Mouse (Mus musculus): ENCODE data around the gene Tmem132a. TPM values are rescaled to one million over a fixed set of nuclear protein-coding genes. Genes with fewer than 3 reads are reported as not detected.
A peak's percentile ranks its signal among the peaks of the same experiment; 100 is the strongest.

Tmem132a gene
- 4.9 TPM in 2 replicates for polyA plus RNA-seq (2012; rRNA removed)

DNA sequence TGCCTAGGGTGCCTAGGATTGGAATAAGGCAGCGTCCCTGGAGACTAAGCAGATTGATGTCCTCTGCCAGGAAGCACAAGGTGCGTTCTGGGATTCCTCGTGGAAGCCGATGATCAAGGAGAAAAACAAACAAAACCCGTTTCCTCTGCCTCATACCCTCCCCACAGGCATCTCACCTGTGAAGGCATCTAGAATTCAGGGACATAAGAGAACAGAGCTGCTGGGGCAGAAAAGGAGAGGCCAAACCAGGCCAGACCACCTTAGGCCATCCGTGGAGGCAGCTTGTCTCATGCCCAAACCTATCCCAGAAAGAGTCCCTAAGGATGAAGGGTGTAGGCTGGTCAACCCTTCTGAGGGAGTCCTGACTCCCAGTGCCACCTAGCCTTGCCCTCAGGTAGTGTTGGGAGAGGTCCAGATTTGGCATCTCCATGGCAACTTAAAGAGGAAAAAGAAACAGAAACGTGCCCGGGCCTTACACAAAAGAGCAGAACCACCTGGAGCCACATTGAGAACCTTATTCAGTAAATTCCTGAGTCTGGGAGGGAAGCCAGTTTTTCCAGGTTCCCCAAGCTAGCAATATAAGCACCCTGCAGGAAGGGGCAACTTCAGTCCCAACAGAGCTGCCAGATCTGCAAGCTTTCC lies at the start of gene Tmem132a:
Gene Tmem132a (minus strand): TSS at position 55 of the 642 bp plus-strand sequence.
- H3K4me1 ChIP-seq (ENCODE audit: control insufficient read depth, insufficient read depth, insufficient read length): peaks cover 7% of the 10 kb centered on the region
- WGBS: 31% methylated on average over 8 of the region's 8 CpGs

DNA sequence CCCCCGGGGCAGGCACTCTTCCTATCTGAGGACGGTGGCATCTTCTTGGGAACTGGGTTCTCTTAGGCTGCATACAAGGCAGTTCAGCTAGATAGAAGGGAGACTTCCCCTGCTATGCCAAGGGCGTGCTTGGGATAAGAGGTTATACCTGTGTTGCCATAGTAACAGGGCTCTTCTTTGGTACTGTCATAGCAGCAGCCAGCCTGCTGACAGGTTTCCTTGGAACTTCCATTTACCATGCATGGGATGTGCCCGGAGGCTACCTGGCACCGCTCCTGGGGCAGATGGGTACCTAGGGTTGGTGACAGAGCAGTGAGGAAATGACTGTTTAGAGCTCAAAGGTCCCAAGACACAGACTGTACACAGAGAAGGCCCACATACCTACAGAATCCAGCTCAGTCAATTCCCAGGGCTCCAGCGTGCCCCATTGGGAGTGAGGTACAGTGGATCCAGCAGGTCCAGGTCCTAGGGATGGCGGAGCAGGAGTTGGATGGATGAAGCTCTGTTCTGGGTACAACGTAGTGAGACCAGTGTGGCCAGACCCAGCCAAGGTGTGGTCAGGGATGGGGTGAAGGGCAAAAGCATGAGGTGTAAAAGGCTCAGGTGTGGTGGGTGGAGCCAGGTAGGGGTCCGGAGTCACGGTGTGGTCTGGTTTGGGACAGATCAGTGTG lies 48.7 kb upstream of the Tmem132a start:
- H3K27ac ChIP-seq (ENCODE audit: insufficient read depth, low read length): no peak overlapping the region
- DNase-seq (ENCODE audit: low read depth in 1 of 2, low spot score in 2 of 2): no peak
- peaks cover 6% of the 10 kb centered on the region for H3K4me1 ChIP-seq (ENCODE audit: control insufficient read depth, insufficient read depth, insufficient read length)
- no peaks in the 10 kb centered on the region for H3K27me3 ChIP-seq (ENCODE audit: control insufficient read depth, insufficient read depth, low read length)
- TF ChIP-seq POLR2A (IDR thresholded peaks at IDR 0.05; ENCODE audit: low read depth, low read length): no peak
- no peak for TF ChIP-seq CTCF (IDR thresholded peaks at IDR 0.05; ENCODE audit: extremely low read depth, insufficient read depth, insufficient read length, insufficient replicate concordance)
- no peak overlapping the region for H3K4me3 ChIP-seq (ENCODE audit: extremely low read depth, insufficient read depth, insufficient read length)
- WGBS: 93% methylated on average over 10 of the region's 10 CpGs
- no peaks in the 10 kb centered on the region for H3K36me3 ChIP-seq (ENCODE audit: control insufficient read depth, insufficient read depth, low read length)

More for the DNA sequence above, at the start of gene Tmem132a:
- Histone ChIP-seq H3K36me3 (ENCODE audit: control insufficient read depth, insufficient read depth, low read length) (peaks cover 22% of the 10 kb centered on the region), H3K27me3 (ENCODE audit: control insufficient read depth, insufficient read depth, low read length) (peaks cover 3% of the 10 kb centered on the region), H3K4me3 (ENCODE audit: extremely low read depth, insufficient read depth, insufficient read length) (peak within 1 kb of the TSS; percentile 50; the same call in 1 of the 2 replicates), H3K27ac (ENCODE audit: insufficient read depth, low read length) (no peak within 1 kb of the TSS)
- DNase-seq (ENCODE audit: low read depth in 1 of 2, low spot score in 2 of 2): no peak
- TF ChIP-seq POLR2A (IDR thresholded peaks at IDR 0.05; ENCODE audit: low read depth, low read length): no peak
- no peak for TF ChIP-seq CTCF (IDR thresholded peaks at IDR 0.05; ENCODE audit: extremely low read depth, insufficient read depth, insufficient read length, insufficient replicate concordance)

GRCm38 (mm10) chr19:10916506-10916905 lies 46.8 kb upstream of the Tmem132a start:
- TF ChIP-seq CTCF (IDR thresholded peaks at IDR 0.05; ENCODE audit: extremely low read depth, insufficient read depth, insufficient read length, insufficient replicate concordance) (no peak), POLR2A (IDR thresholded peaks at IDR 0.05; ENCODE audit: low read depth, low read length) (no peak)
- WGBS: 57% methylated on average over 5 of the region's 5 CpGs
- no peak overlapping the region for H3K27ac ChIP-seq (ENCODE audit: insufficient read depth, low read length)
- no peak overlapping the region for H3K4me3 ChIP-seq (ENCODE audit: extremely low read depth, insufficient read depth, insufficient read length)
- no peaks in the 10 kb centered on the region for H3K36me3 ChIP-seq (ENCODE audit: control insufficient read depth, insufficient read depth, low read length)
- peaks cover 6% of the 10 kb centered on the region for H3K4me1 ChIP-seq (ENCODE audit: control insufficient read depth, insufficient read depth, insufficient read length)
- no peak for DNase-seq (ENCODE audit: low read depth in 1 of 2, low spot score in 2 of 2)
- H3K27me3 ChIP-seq (ENCODE audit: control insufficient read depth, insufficient read depth, low read length): no peaks in the 10 kb centered on the region

GRCm38 (mm10) chr19:10914870-10915269 lies 45.1 kb upstream of the Tmem132a start:
- DNase-seq (ENCODE audit: low read depth in 1 of 2, low spot score in 2 of 2): no peak
- no peak for TF ChIP-seq POLR2A (IDR thresholded peaks at IDR 0.05; ENCODE audit: low read depth, low read length)
- TF ChIP-seq CTCF (IDR thresholded peaks at IDR 0.05; ENCODE audit: extremely low read depth, insufficient read depth, insufficient read length, insufficient replicate concordance): no peak
- Histone ChIP-seq H3K4me3 (ENCODE audit: extremely low read depth, insufficient read depth, insufficient read length) (no peak overlapping the region), H3K4me1 (ENCODE audit: control insufficient read depth, insufficient read depth, insufficient read length) (peaks cover 6% of the 10 kb centered on the region), H3K27me3 (ENCODE audit: control insufficient read depth, insufficient read depth, low read length) (no peaks in the 10 kb centered on the region), H3K27ac (ENCODE audit: insufficient read depth, low read length) (no peak overlapping the region), H3K36me3 (ENCODE audit: control insufficient read depth, insufficient read depth, low read length) (no peaks in the 10 kb centered on the region)
- WGBS: 11% methylated on average over 2 of the region's 2 CpGs

- WGBS: 9% methylated on average over 7 of the region's 7 CpGs
- no peak overlapping the region for H3K4me3 ChIP-seq (ENCODE audit: extremely low read depth, insufficient read depth, insufficient read length)
- DNase-seq (ENCODE audit: low read depth in 1 of 2, low spot score in 2 of 2): peak in 1 of 2 experiments; percentile 26
- H3K27ac ChIP-seq (ENCODE audit: insufficient read depth, low read length): no peak overlapping the region
- TF ChIP-seq CTCF (IDR thresholded peaks at IDR 0.05; ENCODE audit: extremely low read depth, insufficient read depth, insufficient read length, insufficient replicate concordance) (no peak), POLR2A (IDR thresholded peaks at IDR 0.05; ENCODE audit: low read depth, low read length) (no peak)
- H3K27me3 ChIP-seq (ENCODE audit: control insufficient read depth, insufficient read depth, low read length): no peaks in the 10 kb centered on the region
- no peaks in the 10 kb centered on the region for H3K36me3 ChIP-seq (ENCODE audit: control insufficient read depth, insufficient read depth, low read length)
- H3K4me1 ChIP-seq (ENCODE audit: control insufficient read depth, insufficient read depth, insufficient read length): peaks cover 6% of the 10 kb centered on the region
Observed at GRCm38 (mm10) chr19:10914291-10914690, 44.6 kb upstream of the Tmem132a start.

GRCm38 (mm10) chr19:10909087-10909721 lies 39.5 kb upstream of the Tmem132a start:
- Histone ChIP-seq H3K4me3 (ENCODE audit: extremely low read depth, insufficient read depth, insufficient read length) (no peak overlapping the region), H3K27me3 (ENCODE audit: control insufficient read depth, insufficient read depth, low read length) (no peaks in the 10 kb centered on the region), H3K27ac (ENCODE audit: insufficient read depth, low read length) (no peak overlapping the region), H3K4me1 (ENCODE audit: control insufficient read depth, insufficient read depth, insufficient read length) (no peaks in the 10 kb centered on the region; the same call in 1 of the 2 replicates), H3K36me3 (ENCODE audit: control insufficient read depth, insufficient read depth, low read length) (peaks cover 6% of the 10 kb centered on the region)
- WGBS: 93% methylated on average over 6 of the region's 6 CpGs
- TF ChIP-seq CTCF (IDR thresholded peaks at IDR 0.05; ENCODE audit: extremely low read depth, insufficient read depth, insufficient read length, insufficient replicate concordance) (no peak), POLR2A (IDR thresholded peaks at IDR 0.05; ENCODE audit: low read depth, low read length) (no peak)
- DNase-seq (ENCODE audit: low read depth in 1 of 2, low spot score in 2 of 2): no peak
